26 mouse cellular contexts compared by ENCODE assay signal in genomic region chr6:145061361-145061760, GRCm38 (mm10). TPM values are rescaled to one million over a fixed set of nuclear protein-coding genes. Genes with fewer than 3 reads are reported as not detected.
"Had no signal": no experiment of that assay in that cellular context is flagged by ENCODE, and none has a peak within 500 bp of the region (broad histone marks: within the 10 kb centered on the region; RNA-seq: fewer than 3 reads in every experiment).

No protein-coding gene starts in this region.

- DNase-seq: cerebellum, postnatal 10 days; cerebellum, postnatal 14 days; cerebellum, postnatal 25 days; cerebellum, postnatal 36 days; embryo, embryonic 11 days; forebrain, postnatal 0 days; gastrocnemius, adult 2 months; gastrocnemius, postnatal 10 days; gastrocnemius, postnatal 14 days; gastrocnemius, postnatal 25 days; gastrocnemius, postnatal 36 days; heart, adult 11 months; heart, adult 18-20 months; heart, adult 2 months had no signal

- H3K9me3 ChIP-seq: embryonic facial prominence, embryonic 10.5 days; embryonic facial prominence, embryonic 12.5 days; embryonic facial prominence, embryonic 13.5 days; embryonic facial prominence, embryonic 15.5 days; forebrain, embryonic 10.5 days; forebrain, embryonic 12.5 days; forebrain, embryonic 13.5 days; forebrain, embryonic 15.5 days; heart, embryonic 10.5 days had no signal

- ATAC-seq: forebrain, embryonic 13.5 days; forebrain, embryonic 14.5 days; forebrain, embryonic 15.5 days; forebrain, embryonic 16.5 days; forebrain, postnatal 0 days had no signal

- H3K27ac ChIP-seq: embryonic facial prominence, embryonic 10.5 days; embryonic facial prominence, embryonic 12.5 days; embryonic facial prominence, embryonic 13.5 days; embryonic facial prominence, embryonic 15.5 days; forebrain, embryonic 10.5 days; forebrain, embryonic 12.5 days; forebrain, embryonic 13.5 days; forebrain, embryonic 15.5 days; gastrocnemius, adult 2 months; heart, adult 2 months; heart, embryonic 10.5 days had no signal

- H3K9ac ChIP-seq: embryonic facial prominence, embryonic 12.5 days; embryonic facial prominence, embryonic 13.5 days; embryonic facial prominence, embryonic 15.5 days; forebrain, embryonic 12.5 days; forebrain, embryonic 13.5 days; forebrain, embryonic 15.5 days; forebrain, postnatal 0 days had no signal

- H3K36me3 ChIP-seq: embryonic facial prominence, embryonic 12.5 days; embryonic facial prominence, embryonic 13.5 days; embryonic facial prominence, embryonic 15.5 days; forebrain, embryonic 12.5 days; forebrain, embryonic 15.5 days; heart, embryonic 10.5 days had no signal

- H3K4me3 ChIP-seq: embryonic facial prominence, embryonic 10.5 days; embryonic facial prominence, embryonic 12.5 days; embryonic facial prominence, embryonic 13.5 days; embryonic facial prominence, embryonic 15.5 days; erythroblast, embryonic 14.5 days; forebrain, embryonic 10.5 days; forebrain, embryonic 12.5 days; forebrain, embryonic 13.5 days; forebrain, embryonic 15.5 days; gastrocnemius, adult 2 months; heart, adult 2 months; heart, embryonic 10.5 days had no signal

- H3K27me3 ChIP-seq: embryonic facial prominence, embryonic 12.5 days; embryonic facial prominence, embryonic 13.5 days; embryonic facial prominence, embryonic 15.5 days; forebrain, embryonic 12.5 days; forebrain, embryonic 13.5 days; forebrain, embryonic 15.5 days had no signal

- H3K4me1 ChIP-seq: embryonic facial prominence, embryonic 13.5 days; embryonic facial prominence, embryonic 15.5 days; forebrain, embryonic 13.5 days; forebrain, embryonic 15.5 days had no signal

- H3K4me2 ChIP-seq: embryonic facial prominence, embryonic 12.5 days; embryonic facial prominence, embryonic 13.5 days; embryonic facial prominence, embryonic 15.5 days; forebrain, embryonic 12.5 days; forebrain, embryonic 13.5 days; forebrain, embryonic 15.5 days had no signal

RNA-seq across cellular contexts. Expression of gene Bcat1, which starts 14.6 kb away (rescaled TPM):
- polyA plus RNA-seq: erythroblast, embryonic 14.5 days had no signal
